Mouse (Mus musculus) c-Kit-positive CD71-positive TER-119-positive erythroid progenitor cells, embryonic 14.5 days (primary cell): ENCODE data around the gene Mgll.

Experiments used
- DNase-seq: peaks from one replicate; pipeline ENCODE4 v3.0.0-alpha.2; 2013; ENCODE audit warnings: low spot score

The Mgll gene

DNA sequence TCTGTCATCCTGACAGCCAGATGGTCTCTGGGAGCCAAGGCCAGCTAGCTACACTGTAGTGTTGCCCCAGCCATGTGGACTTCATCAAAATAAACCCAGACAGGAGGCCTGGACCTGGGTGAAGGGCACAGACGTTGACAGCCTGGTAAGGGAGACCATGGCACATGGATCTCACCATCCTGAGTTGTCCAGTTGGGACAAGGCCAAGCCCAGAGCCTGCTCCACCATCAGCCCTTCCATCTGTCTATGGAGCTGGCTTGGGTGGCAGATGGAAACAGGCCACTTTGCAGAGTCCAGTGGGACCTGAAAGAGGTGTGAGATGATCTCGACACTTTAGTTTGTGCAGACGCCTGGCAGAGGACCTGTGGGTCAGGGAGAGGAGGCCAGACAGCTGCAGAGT lies 76.5 kb downstream of the Mgll start:
- no peak for DNase-seq

GRCm38 (mm10) chr6:88803051-88803450 lies 78.8 kb downstream of the Mgll start:
- no peak for DNase-seq

- peak; percentile 33 for DNase-seq
Measured at GRCm38 (mm10) chr6:88803957-88804695, 79.9 kb downstream of the Mgll start.

GRCm38 (mm10) chr6:88804966-88805577 lies 80.9 kb downstream of the Mgll start:
- no peak for DNase-seq

DNA sequence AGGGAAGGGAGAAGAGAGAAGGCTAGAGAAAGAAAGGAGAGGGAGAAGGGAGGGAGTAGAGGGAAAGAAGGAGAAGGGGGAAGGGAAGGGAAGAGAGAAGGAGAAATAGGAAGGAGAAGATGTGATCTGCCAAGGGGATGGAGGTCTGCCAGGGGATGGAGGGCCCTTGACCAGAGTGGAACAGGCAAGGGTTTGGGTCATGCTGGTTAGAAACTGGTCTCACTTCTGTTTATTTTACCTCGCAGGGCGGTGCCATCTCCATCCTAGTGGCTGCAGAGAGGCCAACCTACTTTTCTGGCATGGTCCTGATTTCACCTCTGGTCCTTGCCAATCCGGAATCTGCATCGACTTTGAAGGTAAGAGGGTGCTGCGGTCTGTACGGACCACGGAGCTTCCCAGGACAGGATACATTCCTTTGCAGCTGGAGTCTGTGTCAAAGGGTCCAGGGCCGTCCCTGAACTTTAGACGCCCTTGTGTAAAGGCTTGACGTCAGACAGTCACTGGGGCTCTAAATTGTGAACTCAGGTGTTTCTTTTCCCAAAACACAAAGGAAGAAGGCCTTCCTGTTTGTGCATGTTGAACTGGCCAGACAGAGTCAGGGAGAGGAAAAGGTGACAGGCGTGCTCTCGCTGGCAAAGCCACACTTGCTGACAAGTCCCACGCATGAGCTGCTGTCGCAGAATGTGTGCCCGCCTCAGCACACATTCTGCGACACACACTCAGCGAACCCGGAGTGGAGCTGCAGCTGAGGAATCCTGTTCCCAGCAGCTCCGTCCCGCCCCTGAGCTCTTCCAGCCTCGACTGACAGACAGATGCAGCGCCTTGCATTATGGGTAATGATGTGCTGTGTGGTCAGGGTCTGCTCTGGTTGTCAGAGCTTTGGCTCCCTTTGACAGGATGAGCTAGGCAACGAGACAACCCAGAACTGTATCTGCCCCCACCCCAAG lies 85.2 kb downstream of the Mgll start:
- no peak for DNase-seq

DNA sequence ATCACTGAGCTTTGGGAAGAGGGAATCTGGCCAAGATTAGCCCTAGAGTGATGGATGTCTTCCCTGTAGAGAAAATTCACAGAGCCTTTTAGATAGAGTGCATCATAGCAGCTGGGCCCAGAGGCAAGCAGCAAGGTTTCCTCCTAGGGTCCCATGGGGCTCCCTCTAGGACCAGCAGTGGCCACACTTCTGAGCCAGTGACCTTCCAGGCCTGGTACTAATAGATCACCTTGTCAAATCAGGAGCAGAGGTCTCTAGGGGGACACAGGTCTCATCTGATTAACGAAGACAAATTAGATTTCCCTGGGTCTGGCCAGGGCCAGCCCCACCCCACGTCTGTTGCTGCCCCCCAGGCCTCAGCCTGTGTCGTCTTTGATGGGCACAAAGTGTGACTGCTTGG lies 86.1 kb downstream of the Mgll start:
- no peak for DNase-seq

DNA sequence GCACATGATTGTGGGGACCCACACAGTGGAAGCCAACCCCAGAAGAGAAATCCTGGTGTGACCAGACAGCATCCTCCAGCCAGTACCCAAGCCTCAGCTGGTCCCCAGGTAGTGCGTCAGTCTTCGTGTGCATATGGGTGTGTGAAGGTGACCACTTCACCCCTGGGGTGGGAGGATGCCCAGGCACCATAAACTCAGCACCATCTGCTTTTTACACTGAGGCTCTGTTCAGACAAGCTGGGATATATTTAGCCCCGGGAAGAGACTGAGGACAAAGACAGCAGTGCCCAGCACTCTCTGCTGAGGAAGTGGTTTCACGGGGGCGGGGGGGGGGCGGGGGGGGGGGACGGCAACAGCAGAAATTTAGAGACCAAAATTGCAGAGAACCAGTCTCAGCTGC lies 87.2 kb downstream of the Mgll start:
- DNase-seq, result no peak

DNA sequence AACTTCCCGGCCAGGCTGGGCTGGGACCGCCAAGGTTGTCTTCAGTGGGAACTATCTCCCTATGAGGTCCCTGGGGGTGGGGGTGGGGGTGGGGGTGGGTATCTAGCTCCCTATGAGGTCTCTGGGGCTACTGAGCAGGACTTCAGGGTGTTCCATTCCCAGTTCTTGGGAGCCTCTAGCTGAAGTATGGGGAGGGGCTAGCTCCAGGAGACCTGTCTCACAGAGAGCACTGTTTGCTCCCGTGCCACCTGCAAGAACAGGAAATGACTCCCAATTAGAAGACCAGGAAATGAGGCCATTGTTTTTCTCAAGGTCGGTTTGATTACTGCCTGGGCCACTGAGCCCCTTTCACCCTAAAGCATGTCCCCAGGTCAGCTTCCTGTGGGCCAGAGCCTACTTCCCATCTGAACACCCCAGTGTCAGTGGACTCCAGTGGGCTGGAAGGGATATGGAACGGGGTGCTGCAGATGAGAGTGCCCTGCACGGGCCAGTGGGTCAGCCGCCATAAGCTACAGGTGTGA lies 87.7 kb downstream of the Mgll start:
- no peak for DNase-seq

DNA sequence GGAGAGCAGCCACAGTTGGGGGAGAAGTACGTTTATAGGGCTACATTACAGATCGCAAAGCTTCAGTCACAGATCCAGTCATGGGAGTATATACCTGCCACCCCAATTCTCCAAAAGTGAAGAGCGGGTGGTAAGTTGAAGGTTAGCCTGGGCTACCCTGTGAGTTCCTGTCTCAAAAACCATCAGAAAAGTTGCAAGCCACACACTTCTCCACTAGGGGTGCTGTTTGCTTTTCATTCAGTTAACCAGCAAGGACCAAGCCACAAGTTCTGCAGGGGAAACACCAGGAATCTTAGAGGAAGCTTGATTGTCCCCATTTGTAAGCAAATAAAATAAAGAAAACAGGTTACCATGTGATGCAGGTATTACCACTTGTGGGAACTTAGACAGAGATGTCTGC lies 88.7 kb downstream of the Mgll start:
- peak; percentile 64 for DNase-seq

GRCm38 (mm10) chr6:88813832-88814231 lies 89.6 kb downstream of the Mgll start:
- DNase-seq, result no peak

DNA sequence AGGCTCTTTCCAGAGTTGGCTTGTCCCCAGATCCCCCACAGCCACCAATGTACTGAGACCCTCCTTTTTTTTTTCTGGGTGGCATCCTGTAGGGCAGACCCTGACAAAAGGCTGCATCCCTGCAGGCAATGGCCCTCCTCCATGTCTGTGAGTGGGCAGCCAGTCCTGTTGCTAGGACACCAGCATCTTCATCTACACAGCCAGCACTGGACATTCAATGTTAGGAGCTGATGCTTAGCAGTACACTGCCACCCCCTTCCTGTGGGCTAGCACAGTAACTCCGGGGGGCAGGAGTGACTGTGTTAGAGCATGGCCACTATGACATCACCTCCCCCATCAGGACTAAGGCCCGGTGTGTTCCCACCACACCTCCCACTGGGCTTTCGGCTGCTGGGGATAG lies 90.8 kb downstream of the Mgll start:
- no peak for DNase-seq

DNA sequence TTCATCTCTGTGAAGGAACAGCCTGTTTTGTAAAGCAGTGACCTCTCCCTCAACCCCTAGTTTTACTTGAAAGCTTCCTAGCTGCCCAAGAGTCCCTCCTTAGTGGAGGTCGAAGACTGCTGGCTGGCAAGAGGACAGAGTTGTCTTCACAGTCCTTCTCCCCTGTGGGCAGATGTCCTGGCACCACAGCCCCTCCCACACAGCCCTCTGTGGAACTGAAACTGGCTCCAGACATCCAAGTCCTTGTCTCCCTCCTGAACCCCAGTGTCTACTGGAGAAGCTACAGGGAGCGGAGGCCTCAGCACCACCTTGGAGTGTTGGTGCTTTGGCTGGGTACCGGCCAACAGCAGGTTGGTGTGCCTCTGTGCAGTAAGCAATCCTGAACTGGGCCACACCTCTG lies 91.3 kb downstream of the Mgll start:
- DNase-seq, result no peak

GRCm38 (mm10) chr6:88816913-88817312 lies 92.7 kb downstream of the Mgll start:
- DNase-seq, result no peak

DNA sequence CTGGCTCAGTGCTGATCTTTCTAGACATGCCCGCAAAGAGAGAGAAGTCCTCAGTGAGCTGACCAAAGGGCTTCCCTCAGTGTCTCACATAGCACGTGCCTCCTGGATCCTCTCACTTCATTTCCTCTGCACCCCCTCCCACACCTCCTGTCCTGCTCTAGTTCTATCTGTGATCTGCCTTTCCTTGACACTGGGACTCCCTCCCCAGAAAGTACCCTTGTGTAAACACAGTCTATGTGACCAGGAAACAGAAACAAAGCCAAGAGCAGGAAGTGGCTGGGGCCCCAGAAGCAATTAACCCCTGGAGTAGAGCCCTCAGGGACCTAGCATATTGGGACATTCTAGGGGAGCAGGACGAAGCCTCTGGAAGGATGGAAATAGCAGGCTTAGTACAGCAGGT lies 96.6 kb downstream of the Mgll start:
- DNase-seq, result no peak

- no peak for DNase-seq
Measured at GRCm38 (mm10) chr6:88821294-88821693, 97.1 kb downstream of the Mgll start.

DNA sequence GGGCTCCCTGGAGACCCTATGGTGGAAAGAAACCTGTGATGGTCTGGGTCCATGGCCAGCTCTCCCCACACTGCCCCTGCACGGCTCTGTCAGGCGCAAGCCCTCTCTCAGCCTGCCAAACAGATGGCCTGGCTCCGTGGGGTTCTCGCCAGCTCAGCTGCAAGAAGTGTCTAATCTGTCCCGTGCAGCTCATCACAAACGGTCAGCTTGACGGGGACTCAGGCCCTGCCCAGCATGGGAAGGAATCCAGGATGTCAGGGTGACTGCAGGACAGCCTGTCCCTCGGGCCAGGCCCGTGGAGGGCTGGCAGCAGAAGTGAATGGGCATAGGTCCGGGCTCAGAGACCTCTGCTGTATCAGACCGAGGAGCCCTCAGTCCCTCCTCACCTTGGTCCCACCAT lies 97.7 kb downstream of the Mgll start:
- no peak for DNase-seq

GRCm38 (mm10) chr6:88824183-88824582 lies 100.0 kb downstream of the Mgll start:
- no peak for DNase-seq

GRCm38 (mm10) chr6:88826088-88826487 lies 101.9 kb downstream of the Mgll start:
- DNase-seq, result no peak

- DNase-seq, result no peak
Measured at GRCm38 (mm10) chr6:88826545-88826944, 102.3 kb downstream of the Mgll start.

GRCm38 (mm10) chr6:88826965-88827364 lies 102.8 kb downstream of the Mgll start:
- no peak for DNase-seq

GRCm38 (mm10) chr6:88827395-88828205 lies 103.4 kb downstream of the Mgll start:
- no peak for DNase-seq
